Mouse (Mus musculus): ENCODE measurements at regions not wholly inside any gene's neighbourhood (a gene's known extent, or its start where the extent isn't known, plus 50 kb on each side); places are given as distances from the start of the nearest gene placed in this dataset.

DNA sequence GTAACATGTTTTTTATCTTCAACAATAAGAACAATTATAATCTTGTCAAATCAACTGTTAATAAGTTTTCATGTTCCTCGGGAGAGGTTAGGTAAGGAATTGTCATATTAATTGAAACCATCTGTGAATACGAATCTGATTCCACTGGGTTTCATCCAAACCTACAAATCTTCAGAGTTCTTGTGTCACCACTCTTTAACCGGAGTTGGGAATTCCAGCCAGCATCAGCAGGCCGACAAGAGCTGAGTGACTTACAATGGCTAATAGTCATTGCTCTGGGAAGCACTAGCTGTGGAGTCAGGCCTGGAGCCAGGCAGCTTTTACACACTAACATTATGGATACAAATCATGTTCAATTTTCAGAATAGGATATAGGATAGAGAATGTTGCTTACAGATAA lies 273.3 kb downstream of the Isl1 start:
- Histone ChIP-seq H3K27me3 (ENCODE audit: control insufficient read depth, insufficient read depth, low read length) (no peaks in the 10 kb centered on the region), H3K9ac (replicated peaks; ENCODE audit: low read depth, low read length) (no peak overlapping the region), H3K36me3 (ENCODE audit: control insufficient read depth, insufficient read depth, low read length) (no peaks in the 10 kb centered on the region), H3K4me1 (ENCODE audit: control insufficient read depth, insufficient read depth, low read length) (no peaks in the 10 kb centered on the region), H3K4me2 (replicated peaks; ENCODE audit: low read depth, low read length) (no peak overlapping the region), H3K9me3 (ENCODE audit: control insufficient read depth, low read depth, low read length) (no peaks in the 10 kb centered on the region), H3K4me3 (ENCODE audit: low read depth, low read length) (no peak overlapping the region), H3K27ac (ENCODE audit: low read length) (no peak overlapping the region)
- ATAC-seq (ENCODE audit: insufficient number of reproducible peaks, insufficient read depth, low FRiP score, low read depth) = no peak
- 53% methylated on average over 4 of the region's 4 CpGs for WGBS

DNA sequence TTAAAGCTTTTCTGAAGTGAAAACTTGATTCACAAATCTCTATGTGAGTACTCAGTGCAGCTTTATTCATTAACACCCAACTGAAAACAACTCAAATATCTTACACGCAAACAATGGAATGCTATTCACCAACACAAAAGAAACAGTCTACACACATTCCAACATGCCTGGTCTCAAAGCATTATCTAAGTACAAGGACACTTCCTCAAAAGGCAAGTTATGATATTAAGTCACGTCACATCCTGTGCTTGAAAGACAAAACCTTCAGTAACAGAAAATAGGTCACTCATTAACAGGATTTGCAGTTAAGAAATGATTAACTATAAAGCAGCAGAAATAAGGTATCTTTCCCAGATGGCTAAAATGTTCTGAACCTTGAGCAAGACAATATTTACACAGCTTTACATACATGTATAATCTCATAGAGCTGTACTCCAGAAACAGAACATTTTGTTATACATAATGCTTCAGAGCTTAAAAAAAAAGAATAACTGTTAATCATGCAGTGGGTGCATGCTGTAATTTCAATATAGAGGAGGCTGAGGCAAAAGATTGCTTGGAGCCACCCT lies 279.3 kb downstream of the Isl1 start:
- 65% methylated on average over 2 of the region's 2 CpGs for WGBS
- ATAC-seq (ENCODE audit: insufficient number of reproducible peaks, insufficient read depth, low FRiP score, low read depth) = peak; percentile 76

DNA sequence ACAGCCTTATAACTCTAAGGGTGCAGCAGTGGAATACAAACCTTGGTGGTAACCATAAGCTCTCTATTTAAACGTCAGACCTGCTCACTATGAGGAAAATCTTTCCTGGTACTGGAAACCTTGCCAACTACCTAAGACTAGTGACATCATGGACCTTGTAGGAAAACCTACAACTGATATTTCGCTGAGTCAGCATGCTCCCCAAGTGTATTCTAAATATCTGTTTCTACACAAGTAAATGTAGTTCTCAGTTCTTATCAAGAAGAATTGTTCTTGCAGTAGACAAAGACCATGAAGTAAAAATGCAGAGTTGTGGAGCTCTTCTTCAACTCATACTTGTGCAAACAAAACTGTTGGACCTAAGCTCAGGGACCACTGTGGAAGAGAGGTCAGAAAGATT lies 280.9 kb downstream of the Isl1 start:
- 81% methylated on average over 2 of the region's 2 CpGs for WGBS
- no peak for ATAC-seq (ENCODE audit: insufficient number of reproducible peaks, insufficient read depth, low FRiP score, low read depth)

More for the DNA sequence above, 279.3 kb downstream of the Isl1 start:
- Histone ChIP-seq H3K4me1 (ENCODE audit: control insufficient read depth, insufficient read depth, low read length) (no peaks in the 10 kb centered on the region), H3K27ac (ENCODE audit: low read length) (no peak overlapping the region), H3K9ac (replicated peaks; ENCODE audit: low read depth, low read length) (no peak overlapping the region), H3K4me2 (replicated peaks; ENCODE audit: low read depth, low read length) (no peak overlapping the region), H3K27me3 (ENCODE audit: control insufficient read depth, insufficient read depth, low read length) (no peaks in the 10 kb centered on the region), H3K4me3 (ENCODE audit: low read depth, low read length) (no peak overlapping the region), H3K36me3 (ENCODE audit: control insufficient read depth, insufficient read depth, low read length) (no peaks in the 10 kb centered on the region), H3K9me3 (ENCODE audit: control insufficient read depth, low read depth, low read length) (no peaks in the 10 kb centered on the region)

DNA sequence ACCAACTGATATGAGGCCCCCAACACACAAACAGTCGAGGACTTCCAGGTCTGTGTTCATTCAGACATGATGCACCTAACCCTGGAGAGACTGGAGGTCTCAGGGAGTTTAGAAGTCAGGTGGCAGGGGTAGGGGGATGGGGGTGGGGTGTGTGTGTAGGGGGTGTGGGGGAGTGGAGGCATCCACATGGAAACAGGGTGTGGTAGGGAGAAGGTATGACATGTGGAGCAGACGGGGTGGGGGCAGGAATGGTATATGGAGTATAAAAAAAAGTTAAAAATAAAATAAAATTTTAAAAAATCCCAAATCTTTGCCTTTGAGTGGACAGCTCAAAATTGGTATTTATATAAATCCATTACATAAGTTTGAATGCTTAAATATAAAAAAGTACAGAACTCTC lies 282.3 kb downstream of the Isl1 start:
- no peaks in the 10 kb centered on the region for H3K36me3 ChIP-seq (ENCODE audit: control insufficient read depth, insufficient read depth, low read length)
- H3K27me3 ChIP-seq (ENCODE audit: control insufficient read depth, insufficient read depth, low read length) = no peaks in the 10 kb centered on the region
- no peaks in the 10 kb centered on the region for H3K4me1 ChIP-seq (ENCODE audit: control insufficient read depth, insufficient read depth, low read length)
- ATAC-seq (ENCODE audit: insufficient number of reproducible peaks, insufficient read depth, low FRiP score, low read depth) = no peak
- H3K9me3 ChIP-seq (ENCODE audit: control insufficient read depth, low read depth, low read length) = no peaks in the 10 kb centered on the region
- no peak overlapping the region for H3K9ac ChIP-seq (replicated peaks; ENCODE audit: low read depth, low read length)
- no peak overlapping the region for H3K4me2 ChIP-seq (replicated peaks; ENCODE audit: low read depth, low read length)
- no peak overlapping the region for H3K27ac ChIP-seq (ENCODE audit: low read length)
- 79% methylated on average over 2 of the region's 2 CpGs for WGBS
- no peak overlapping the region for H3K4me3 ChIP-seq (ENCODE audit: low read depth, low read length)

More for the DNA sequence above, 280.9 kb downstream of the Isl1 start:
- no peaks in the 10 kb centered on the region for H3K9me3 ChIP-seq (ENCODE audit: control insufficient read depth, low read depth, low read length)
- H3K27ac ChIP-seq (ENCODE audit: low read length) = no peak overlapping the region
- H3K4me1 ChIP-seq (ENCODE audit: control insufficient read depth, insufficient read depth, low read length) = no peaks in the 10 kb centered on the region
- no peak overlapping the region for H3K4me3 ChIP-seq (ENCODE audit: low read depth, low read length)
- H3K4me2 ChIP-seq (replicated peaks; ENCODE audit: low read depth, low read length) = no peak overlapping the region
- H3K36me3 ChIP-seq (ENCODE audit: control insufficient read depth, insufficient read depth, low read length) = no peaks in the 10 kb centered on the region
- no peak overlapping the region for H3K9ac ChIP-seq (replicated peaks; ENCODE audit: low read depth, low read length)
- no peaks in the 10 kb centered on the region for H3K27me3 ChIP-seq (ENCODE audit: control insufficient read depth, insufficient read depth, low read length)

DNA sequence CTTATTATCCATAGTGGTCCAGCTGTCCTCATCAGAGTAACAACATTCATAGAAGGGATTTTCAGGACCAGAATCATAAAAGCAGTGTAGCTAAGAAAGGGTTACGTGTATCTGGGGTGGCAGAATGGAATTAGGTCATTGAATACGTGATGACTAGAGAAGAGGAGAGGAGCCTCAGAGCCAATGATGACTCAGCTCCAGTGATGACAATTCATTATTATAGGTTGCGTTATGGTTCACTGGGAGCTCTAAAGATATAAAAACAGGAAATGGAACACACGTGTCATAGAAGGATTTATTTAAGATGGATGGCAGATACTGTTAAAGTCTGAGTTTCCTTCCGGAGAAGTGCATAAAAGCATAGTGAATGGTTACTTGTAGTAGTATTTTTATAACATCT lies 291.6 kb downstream of the Isl1 start:
- 30% methylated on average over 5 of the region's 5 CpGs for WGBS
- no peak overlapping the region for H3K27ac ChIP-seq (ENCODE audit: low read length)
- H3K9me3 ChIP-seq (ENCODE audit: control insufficient read depth, low read depth, low read length) = no peaks in the 10 kb centered on the region
- H3K4me2 ChIP-seq (replicated peaks; ENCODE audit: low read depth, low read length) = no peak overlapping the region
- no peak overlapping the region for H3K4me3 ChIP-seq (ENCODE audit: low read depth, low read length)
- H3K4me1 ChIP-seq (ENCODE audit: control insufficient read depth, insufficient read depth, low read length) = no peaks in the 10 kb centered on the region
- no peak for ATAC-seq (ENCODE audit: insufficient number of reproducible peaks, insufficient read depth, low FRiP score, low read depth)
- H3K9ac ChIP-seq (replicated peaks; ENCODE audit: low read depth, low read length) = no peak overlapping the region
- no peaks in the 10 kb centered on the region for H3K36me3 ChIP-seq (ENCODE audit: control insufficient read depth, insufficient read depth, low read length)
- no peaks in the 10 kb centered on the region for H3K27me3 ChIP-seq (ENCODE audit: control insufficient read depth, insufficient read depth, low read length)

DNA sequence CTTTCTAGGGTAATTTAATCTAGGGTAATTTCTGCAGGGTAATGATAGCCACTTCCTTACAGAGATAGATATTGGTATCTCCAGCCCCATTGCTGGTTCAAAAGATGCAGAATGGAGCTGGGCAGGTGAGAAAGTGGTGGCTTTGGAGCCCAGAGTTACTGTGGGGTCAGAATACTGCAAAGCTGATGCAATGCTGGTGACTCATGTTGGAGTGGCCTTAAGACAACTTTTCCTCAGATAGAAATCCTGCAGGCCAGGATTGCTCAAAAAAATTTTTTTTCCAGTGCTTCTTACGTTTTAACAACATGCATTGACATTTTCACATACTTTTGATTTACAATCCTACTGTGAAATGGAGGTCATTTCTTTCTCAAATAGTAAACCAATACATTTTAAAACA lies 305.8 kb downstream of the Isl1 start:
- H3K4me3 ChIP-seq (ENCODE audit: low read depth, low read length) = no peak overlapping the region
- H3K27ac ChIP-seq (ENCODE audit: low read length) = no peak overlapping the region
- no peaks in the 10 kb centered on the region for H3K36me3 ChIP-seq (ENCODE audit: control insufficient read depth, insufficient read depth, low read length)
- 62% methylated on average over 1 of the region's 1 CpGs for WGBS
- H3K9me3 ChIP-seq (ENCODE audit: control insufficient read depth, low read depth, low read length) = no peaks in the 10 kb centered on the region
- H3K9ac ChIP-seq (replicated peaks; ENCODE audit: low read depth, low read length) = no peak overlapping the region
- no peaks in the 10 kb centered on the region for H3K4me1 ChIP-seq (ENCODE audit: control insufficient read depth, insufficient read depth, low read length)
- no peaks in the 10 kb centered on the region for H3K27me3 ChIP-seq (ENCODE audit: control insufficient read depth, insufficient read depth, low read length)
- no peak overlapping the region for H3K4me2 ChIP-seq (replicated peaks; ENCODE audit: low read depth, low read length)
- ATAC-seq (ENCODE audit: insufficient number of reproducible peaks, insufficient read depth, low FRiP score, low read depth) = no peak

DNA sequence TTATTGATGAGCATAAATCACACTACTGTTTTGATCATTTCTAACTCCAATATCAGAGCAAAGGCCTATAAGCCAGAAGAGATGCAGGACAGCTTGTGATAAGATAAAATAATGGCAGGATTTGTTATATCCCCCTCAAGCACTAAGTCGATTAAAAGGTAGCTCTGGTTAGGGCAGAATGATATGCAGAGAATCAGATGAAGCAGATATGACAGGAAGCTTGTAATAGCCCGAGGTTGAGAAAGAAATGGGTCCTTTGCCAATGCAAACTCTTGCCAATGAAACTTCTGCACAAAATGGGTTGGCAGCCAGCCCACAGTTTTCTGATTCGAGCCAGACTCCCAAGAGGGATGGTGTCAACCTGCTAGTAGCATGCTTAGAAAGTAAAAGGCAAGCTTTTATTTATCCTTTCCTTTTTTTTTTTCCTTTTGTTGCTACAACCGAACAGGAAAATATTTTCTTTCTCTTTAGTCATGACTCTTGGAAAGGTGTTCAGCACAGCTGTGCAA lies 307.0 kb downstream of the Isl1 start:
- Histone ChIP-seq H3K27me3 (ENCODE audit: control insufficient read depth, insufficient read depth, low read length) (no peaks in the 10 kb centered on the region), H3K36me3 (ENCODE audit: control insufficient read depth, insufficient read depth, low read length) (no peaks in the 10 kb centered on the region), H3K9ac (replicated peaks; ENCODE audit: low read depth, low read length) (no peak overlapping the region), H3K4me2 (replicated peaks; ENCODE audit: low read depth, low read length) (no peak overlapping the region), H3K4me1 (ENCODE audit: control insufficient read depth, insufficient read depth, low read length) (no peaks in the 10 kb centered on the region), H3K27ac (ENCODE audit: low read length) (no peak overlapping the region), H3K9me3 (ENCODE audit: control insufficient read depth, low read depth, low read length) (no peaks in the 10 kb centered on the region), H3K4me3 (ENCODE audit: low read depth, low read length) (no peak overlapping the region)
- 48% methylated on average over 4 of the region's 4 CpGs for WGBS
- no peak for ATAC-seq (ENCODE audit: insufficient number of reproducible peaks, insufficient read depth, low FRiP score, low read depth)

DNA sequence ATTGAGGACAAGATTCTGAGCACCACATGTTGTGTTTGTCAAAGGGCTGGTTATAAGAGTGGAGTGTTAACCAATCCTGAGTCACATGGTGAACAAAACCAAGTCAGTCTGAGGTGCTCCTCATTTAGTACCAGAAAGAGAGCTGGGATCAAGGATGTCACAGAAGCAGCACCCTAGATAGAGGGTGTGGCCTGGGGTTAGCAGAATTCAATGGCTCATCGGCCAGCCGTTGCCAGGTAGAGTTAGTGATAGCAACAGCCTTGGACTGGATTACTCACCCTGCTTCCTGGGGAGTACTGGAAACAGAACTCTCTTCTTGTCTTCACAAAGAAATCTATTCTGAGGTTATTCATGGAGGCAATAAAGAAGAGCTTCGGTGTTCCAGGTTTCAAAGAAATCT lies 318.9 kb downstream of the Isl1 start:
- 64% methylated on average over 3 of the region's 3 CpGs for WGBS
- H3K36me3 ChIP-seq (ENCODE audit: control insufficient read depth, insufficient read depth, low read length) = no peaks in the 10 kb centered on the region
- ATAC-seq (ENCODE audit: insufficient number of reproducible peaks, insufficient read depth, low FRiP score, low read depth) = no peak

DNA sequence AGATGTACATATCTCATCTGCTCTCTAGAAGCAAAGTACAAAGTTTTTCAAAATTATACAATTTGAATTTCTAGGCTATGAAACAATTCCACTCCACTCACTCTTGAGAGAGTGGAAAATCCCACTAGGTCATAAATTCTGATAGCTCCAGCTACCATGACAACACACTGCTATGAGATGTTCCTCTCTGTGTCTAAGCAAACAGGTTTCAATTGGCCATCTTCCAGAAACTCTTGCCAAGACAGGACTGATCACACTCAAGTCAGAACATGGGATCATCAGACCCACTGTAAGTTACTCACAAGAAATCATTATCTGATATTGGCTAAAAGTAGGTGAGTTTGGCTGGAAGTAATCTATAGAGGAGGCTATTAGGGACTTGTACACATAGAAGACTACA lies 320.4 kb downstream of the Isl1 start:
- no peaks in the 10 kb centered on the region for H3K9me3 ChIP-seq (ENCODE audit: control insufficient read depth, low read depth, low read length)
- no peak for ATAC-seq (ENCODE audit: insufficient number of reproducible peaks, insufficient read depth, low FRiP score, low read depth)
- H3K36me3 ChIP-seq (ENCODE audit: control insufficient read depth, insufficient read depth, low read length) = no peaks in the 10 kb centered on the region
- H3K4me1 ChIP-seq (ENCODE audit: control insufficient read depth, insufficient read depth, low read length) = no peaks in the 10 kb centered on the region
- H3K27ac ChIP-seq (ENCODE audit: low read length) = no peak overlapping the region
- no peak overlapping the region for H3K4me2 ChIP-seq (replicated peaks; ENCODE audit: low read depth, low read length)
- no peaks in the 10 kb centered on the region for H3K27me3 ChIP-seq (ENCODE audit: control insufficient read depth, insufficient read depth, low read length)
- H3K4me3 ChIP-seq (ENCODE audit: low read depth, low read length) = no peak overlapping the region
- H3K9ac ChIP-seq (replicated peaks; ENCODE audit: low read depth, low read length) = no peak overlapping the region

More for the DNA sequence above, 318.9 kb downstream of the Isl1 start:
- Histone ChIP-seq H3K27ac (ENCODE audit: low read length) (no peak overlapping the region), H3K4me3 (ENCODE audit: low read depth, low read length) (no peak overlapping the region), H3K4me2 (replicated peaks; ENCODE audit: low read depth, low read length) (no peak overlapping the region), H3K9me3 (ENCODE audit: control insufficient read depth, low read depth, low read length) (no peaks in the 10 kb centered on the region), H3K9ac (replicated peaks; ENCODE audit: low read depth, low read length) (no peak overlapping the region), H3K4me1 (ENCODE audit: control insufficient read depth, insufficient read depth, low read length) (no peaks in the 10 kb centered on the region), H3K27me3 (ENCODE audit: control insufficient read depth, insufficient read depth, low read length) (no peaks in the 10 kb centered on the region)

All from stomach, embryonic 14.5 days (tissue).